Comparison of ENCODE assay signal across 21 mouse cellular contexts in the genomic region with DNA sequence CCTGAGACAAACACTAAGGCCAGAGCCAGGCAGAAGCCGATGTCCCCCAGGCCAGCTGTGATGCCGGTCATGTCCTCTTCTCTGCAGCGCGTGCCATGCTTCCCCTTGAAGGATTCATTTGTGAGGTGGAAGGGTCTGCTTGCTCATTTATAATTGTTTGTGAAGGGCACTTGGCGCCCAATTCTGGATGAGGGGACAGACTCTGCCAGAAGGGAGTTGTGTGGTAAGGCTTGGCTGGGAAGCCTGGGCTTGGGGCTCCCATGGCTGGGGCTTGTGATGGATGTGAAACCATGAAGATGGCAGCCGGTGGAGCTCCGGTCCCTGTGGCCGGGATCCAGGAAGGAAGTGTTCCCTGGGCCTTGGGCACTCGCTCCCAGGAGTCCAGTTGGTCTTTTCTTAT. TPM values are rescaled to one million over a fixed set of nuclear protein-coding genes. Genes with fewer than 3 reads are reported as not detected.
"Had no signal": no experiment of that assay in that cellular context is flagged by ENCODE, and none has a peak within 500 bp of the region (broad histone marks: within the 10 kb centered on the region; RNA-seq: fewer than 3 reads in every experiment).

No protein-coding gene starts in this region.

- DNase-seq: liver, postnatal 0 days; lung, adult 2 months; lung, postnatal 14 days; lung, postnatal 36 days; right cerebral cortex, adult 18-20 months; right cerebral cortex, postnatal 25 days; right cerebral cortex, postnatal 4 days; spleen, adult 18-20 months; thymus, adult 18-20 months; thymus, postnatal 14 days; thymus, postnatal 36 days had no signal

- H3K9ac ChIP-seq: liver, postnatal 0 days; lung, embryonic 15.5 days; midbrain, embryonic 13.5 days; midbrain, embryonic 15.5 days; neural tube, embryonic 13.5 days; neural tube, embryonic 15.5 days had no signal

- H3K4me3 ChIP-seq: lung, embryonic 15.5 days; megakaryocyte, embryonic 14.5 days; midbrain, embryonic 13.5 days; midbrain, embryonic 15.5 days; neural tube, embryonic 13.5 days; neural tube, embryonic 15.5 days had no signal

- H3K36me3 ChIP-seq: lung, embryonic 15.5 days; midbrain, embryonic 13.5 days; midbrain, embryonic 15.5 days; neural tube, embryonic 13.5 days; neural tube, embryonic 15.5 days had no signal

- ATAC-seq: liver, postnatal 0 days; lung, postnatal 0 days; midbrain, embryonic 13.5 days; midbrain, embryonic 15.5 days had no signal

- H3K4me2 ChIP-seq: lung, embryonic 15.5 days; midbrain, embryonic 11.5 days; midbrain, embryonic 13.5 days; midbrain, embryonic 15.5 days; neural tube, embryonic 13.5 days; neural tube, embryonic 15.5 days had no signal

- H3K27ac ChIP-seq: lung, embryonic 15.5 days; macrophage; midbrain, embryonic 13.5 days; midbrain, embryonic 15.5 days; neural tube, embryonic 13.5 days; neural tube, embryonic 15.5 days had no signal

- H3K4me1 ChIP-seq: lung, embryonic 15.5 days had no signal

- H3K9me3 ChIP-seq: lung, embryonic 15.5 days; midbrain, embryonic 13.5 days; midbrain, embryonic 15.5 days; neural tube, embryonic 13.5 days; neural tube, embryonic 15.5 days had no signal

RNA-seq across cellular contexts. Expression of gene C1ql1, which starts 37.6 kb away (rescaled TPM):
- polyA plus RNA-seq: macrophage; thymus, postnatal 0 days had no signal
